Mouse (Mus musculus) kidney, postnatal 36 days (tissue): ENCODE measurements around the gene Spata6.

Source experiments
- DNase-seq, 2 experiments: peaks; one replicate each; pipeline ENCODE4 v3.0.0; 2021 to 2022; ENCODE audit warnings: mixed read lengths in 2 of 2

Gene Spata6

GRCm38 (mm10) chr4:111852626-111853025 is 132.8 kb downstream of the Spata6 start:
- DNase-seq: no peak

GRCm38 (mm10) chr4:111866701-111867100 is 146.9 kb downstream of the Spata6 start:
- no peak for DNase-seq

- no peak for DNase-seq
Observed at GRCm38 (mm10) chr4:111867743-111868401, 148.1 kb downstream of the Spata6 start.
